Mouse (Mus musculus) ES-E14 (cell line): ENCODE results near the gene Pard3b. TPM values are rescaled to one million over a fixed set of nuclear protein-coding genes. Genes with fewer than 3 reads are reported as not detected.

Experiments used
- DNase-seq: peaks from one replicate; pipeline ENCODE4 v3.0.0-alpha.2; 2013; ENCODE audit warnings: low read depth, low spot score
- H3K27ac ChIP-seq: 2 replicates; pipeline ENCODE4 v1.5.1; 2012; ENCODE audit warnings: low read depth, mild to moderate bottlenecking, low read length, moderate library complexity, mixed read lengths; ENCODE audit not compliant: poor library complexity, insufficient read depth, severe bottlenecking
- H3K36me3 ChIP-seq: 2 replicates; pipeline ENCODE4 v1.6.1; 2012; ENCODE audit warnings: mild to moderate bottlenecking, low read length, moderate library complexity, mixed read lengths; ENCODE audit not compliant: control insufficient read depth, poor library complexity, insufficient read depth, severe bottlenecking
- H3K4me1 ChIP-seq, 2 experiments: fragments of 150-350 bp in 1 of 2; sonication (generic) in 1 of 2; 2 replicates each; pipeline ENCODE4 v1.6.1; 2012; ENCODE audit warnings: low read length in 2 of 2, mild to moderate bottlenecking in 1 of 2, mixed read lengths in 1 of 2; ENCODE audit not compliant: control insufficient read depth in 2 of 2, insufficient read depth in 2 of 2, poor library complexity in 1 of 2
- H3K4me3 ChIP-seq, 2 experiments: fragments of 150-350 bp in 1 of 2; sonication (generic) in 1 of 2; 2 replicates each; pipeline ENCODE4 v1.5.1; 2012; ENCODE audit warnings: low read length in 2 of 2, low read depth in 1 of 2, mild to moderate bottlenecking in 1 of 2, mixed read lengths in 1 of 2; ENCODE audit not compliant: insufficient read depth in 1 of 2, poor library complexity in 1 of 2, severe bottlenecking in 1 of 2
- H3K9ac ChIP-seq: 2 replicates; pipeline ENCODE4 v1.6.1; 2012; ENCODE audit warnings: low read depth, mild to moderate bottlenecking, low read length, mixed read lengths; ENCODE audit not compliant: poor library complexity, insufficient read depth, severe bottlenecking
- H3K9me3 ChIP-seq: fragments of 150-350 bp; sonication (generic); 2 replicates; pipeline ENCODE4 v1.6.1; 2012; ENCODE audit warnings: low read depth, mild to moderate bottlenecking, low read length; ENCODE audit not compliant: control insufficient read depth, insufficient read depth
- CHD2 ChIP-seq: IDR thresholded peaks from 2 replicates; pipeline ENCODE4 v1.6.1; 2014; ENCODE audit warnings: mild to moderate bottlenecking, low read depth, low read length, inconsistent platforms
- HCFC1 ChIP-seq: IDR thresholded peaks from 2 replicates; pipeline ENCODE4 v1.6.1; 2012; ENCODE audit warnings: low read length, inconsistent platforms, borderline replicate concordance; ENCODE audit not compliant: insufficient read depth
- MAFK ChIP-seq: IDR thresholded peaks from 2 replicates; pipeline ENCODE4 v1.6.1; 2014; ENCODE audit warnings: mild to moderate bottlenecking, low read depth, low read length, inconsistent platforms; ENCODE audit not compliant: insufficient read depth
- ZC3H11A ChIP-seq: IDR thresholded peaks from 2 replicates; pipeline ENCODE4 v1.6.1; 2012; ENCODE audit warnings: low read depth, mild to moderate bottlenecking, inconsistent platforms, low read length, borderline replicate concordance
- ZNF384 ChIP-seq: IDR thresholded peaks from 2 replicates; pipeline ENCODE4 v1.6.1; 2012; ENCODE audit warnings: low read depth, low read length, inconsistent platforms
- in situ Hi-C, 2 experiments: fragments of 600-800 bp; cut with MboI; formaldehyde crosslinking; loops; one replicate each; pipeline ENCODE4 v1.15.1; 2025; ENCODE audit warnings: low sequenced_read_pairs in 2 of 2, inconsistent platforms in 1 of 2; ENCODE audit not compliant: unreplicated experiment in 2 of 2
- total RNA-seq: library from RNA; depleted of rRNA; stranded (reverse); fragments of 300-350 nt; gene quantifications from 2 replicates; pipeline ENCODE4 v1.2.3, GENCODE M21; 2012

Pard3b gene
- total RNA-seq, 1 experiment: 0.49 TPM

DNA sequence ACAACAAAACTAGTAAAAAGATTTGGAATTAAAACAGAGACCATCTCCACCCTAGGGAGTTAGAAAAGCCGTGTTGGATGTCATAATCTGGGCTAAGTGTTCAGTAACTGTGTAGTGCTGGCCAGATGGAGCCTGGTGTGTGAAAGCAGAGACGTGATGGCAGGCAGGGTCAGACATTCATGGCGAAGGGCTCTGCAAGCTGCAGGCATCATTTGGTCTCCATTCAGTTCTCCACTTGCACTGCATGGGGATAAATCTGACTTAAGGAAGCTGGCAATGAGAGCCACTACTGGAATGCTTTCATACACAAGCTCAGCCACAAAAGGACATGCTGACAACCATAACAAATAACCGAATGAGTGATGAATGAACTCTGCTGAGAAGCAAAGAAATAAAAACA lies 265.4 kb downstream of the Pard3b start:
- TF ChIP-seq HCFC1: no peak
- TF ChIP-seq ZC3H11A: no peak
- no peak for TF ChIP-seq ZNF384
- TF ChIP-seq MAFK: no peak
- no peak for TF ChIP-seq CHD2
- Histone ChIP-seq H3K9ac (no peak overlapping the region), H3K27ac (no peak overlapping the region), H3K36me3 (no peaks in the 10 kb centered on the region), H3K9me3 (no peaks in the 10 kb centered on the region), H3K4me1 (no peaks in the 10 kb centered on the region), H3K4me3 (no peak overlapping the region)
- no peak for DNase-seq
- in situ Hi-C loops: no loop called here

GRCm38 (mm10) chr1:61912931-61913330 lies 274.3 kb downstream of the Pard3b start:
- Histone ChIP-seq H3K27ac (no peak overlapping the region), H3K4me3 (no peak overlapping the region), H3K36me3 (no peaks in the 10 kb centered on the region), H3K9me3 (no peaks in the 10 kb centered on the region; the same call in 1 of the 2 replicates), H3K4me1 (no peaks in the 10 kb centered on the region), H3K9ac (no peak overlapping the region)
- in situ Hi-C loops: no loop called here
- TF ChIP-seq ZC3H11A: no peak
- TF ChIP-seq HCFC1: no peak
- no peak for TF ChIP-seq MAFK
- TF ChIP-seq CHD2: no peak
- TF ChIP-seq ZNF384: no peak
- DNase-seq: no peak

- no peak for DNase-seq
Measured at GRCm38 (mm10) chr1:61924958-61925357, 286.3 kb downstream of the Pard3b start.

DNA sequence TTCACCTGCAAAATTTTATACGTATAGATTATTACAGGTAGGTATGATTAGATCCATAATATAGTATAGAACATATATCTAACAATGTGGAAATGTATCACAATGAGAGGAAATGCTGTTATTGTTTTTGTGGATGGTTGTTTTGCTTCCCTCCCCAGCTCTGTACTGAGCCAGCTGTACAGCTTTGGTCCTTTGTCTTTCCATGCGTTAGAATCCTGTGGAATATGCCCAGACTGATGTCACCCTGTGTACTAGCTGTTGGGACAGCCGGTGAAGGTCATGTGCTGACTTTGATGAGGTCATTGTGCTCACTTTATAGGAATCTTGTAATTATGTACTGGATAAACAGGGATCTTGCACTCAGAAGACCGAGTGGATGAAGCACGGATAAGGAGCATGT lies 286.9 kb downstream of the Pard3b start:
- H3K4me1 ChIP-seq: no peaks in the 10 kb centered on the region
- no peak overlapping the region for H3K27ac ChIP-seq
- no peaks in the 10 kb centered on the region for H3K36me3 ChIP-seq
- DNase-seq: no peak
- TF ChIP-seq ZNF384: no peak
- no peak for TF ChIP-seq HCFC1
- TF ChIP-seq CHD2: no peak
- TF ChIP-seq MAFK: no peak
- no peak for TF ChIP-seq ZC3H11A
- in situ Hi-C loops: no loop called here
- no peak overlapping the region for H3K9ac ChIP-seq
- H3K9me3 ChIP-seq: no peaks in the 10 kb centered on the region
- H3K4me3 ChIP-seq: no peak overlapping the region

More at GRCm38 (mm10) chr1:61924958-61925357, 286.3 kb downstream of the Pard3b start:
- in situ Hi-C loops: no loop called here
- H3K9ac ChIP-seq: no peak overlapping the region
- no peak overlapping the region for H3K4me3 ChIP-seq
- TF ChIP-seq ZNF384 (no peak), CHD2 (no peak), HCFC1 (no peak), ZC3H11A (no peak), MAFK (no peak)
- H3K27ac ChIP-seq: no peak overlapping the region
- H3K9me3 ChIP-seq: no peaks in the 10 kb centered on the region
- H3K4me1 ChIP-seq: no peaks in the 10 kb centered on the region
- no peaks in the 10 kb centered on the region for H3K36me3 ChIP-seq
